Mouse (Mus musculus): ENCODE measurements around the gene Car5a.

- TF ChIP-seq CTCF (IDR thresholded peaks at IDR 0.05; ENCODE audit: low read depth, low read length) (no peak), POLR2A (IDR thresholded peaks at IDR 0.05; ENCODE audit: borderline replicate concordance, low read depth, low read length) (no peak)
Observed at GRCm38 (mm10) chr8:121946351-121946750, 1.6 kb upstream of the Car5a start.

All from bone marrow macrophage, adult 2 months (primary cell).